Mouse (Mus musculus): ENCODE data around the gene Taf8.

Gene Taf8

GRCm38 (mm10) chr17:47482401-47482800 is 19.7 kb downstream of the Taf8 start:
- peak; percentile 86 for DNase-seq

DNA sequence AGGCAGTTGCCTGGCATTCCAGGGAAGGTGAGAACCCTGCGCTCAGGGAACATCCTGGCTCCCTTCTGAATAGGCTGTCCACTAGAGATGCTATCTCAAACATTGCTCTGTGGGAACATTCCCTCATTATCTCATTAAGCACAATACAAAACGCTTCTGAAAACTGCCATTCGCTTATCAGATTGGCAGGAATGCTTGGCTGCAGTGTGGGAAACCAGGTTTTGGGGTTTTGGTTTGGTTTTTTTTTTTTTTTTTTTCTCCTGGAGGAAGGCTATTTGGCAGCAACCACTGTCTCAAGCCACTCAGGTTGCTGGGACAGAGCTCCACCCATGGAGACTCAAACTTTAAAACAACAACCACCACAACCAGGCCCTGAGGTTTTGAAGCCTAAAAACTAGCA is 22.2 kb downstream of the Taf8 start:
- DNase-seq, result no peak

DNA sequence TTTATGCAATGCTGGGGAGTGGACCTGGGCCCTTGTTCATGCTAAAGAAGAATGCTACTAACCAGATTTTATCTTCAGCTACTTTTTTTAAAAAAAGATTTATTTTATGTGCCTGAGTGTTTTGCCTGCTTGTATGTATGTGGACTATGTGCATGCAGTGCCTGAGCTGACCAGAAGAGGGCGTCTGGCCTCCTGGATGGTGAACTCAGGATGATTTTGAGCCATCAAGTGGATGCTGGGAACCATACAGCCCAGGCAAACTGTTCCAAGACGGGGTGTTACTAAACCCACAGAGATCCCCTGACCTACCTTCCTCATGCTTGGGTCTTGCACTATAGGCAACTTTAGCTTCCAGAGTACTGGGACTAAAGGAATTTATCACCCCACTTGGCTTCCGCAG is 26.4 kb downstream of the Taf8 start:
- peak; percentile 57 for DNase-seq

GRCm38 (mm10) chr17:47475181-47475580 is 26.9 kb downstream of the Taf8 start:
- DNase-seq, result no peak

- DNase-seq, result no peak
These were observed 27.8 kb downstream of the Taf8 start for GRCm38 (mm10) chr17:47474250-47474649.

DNA sequence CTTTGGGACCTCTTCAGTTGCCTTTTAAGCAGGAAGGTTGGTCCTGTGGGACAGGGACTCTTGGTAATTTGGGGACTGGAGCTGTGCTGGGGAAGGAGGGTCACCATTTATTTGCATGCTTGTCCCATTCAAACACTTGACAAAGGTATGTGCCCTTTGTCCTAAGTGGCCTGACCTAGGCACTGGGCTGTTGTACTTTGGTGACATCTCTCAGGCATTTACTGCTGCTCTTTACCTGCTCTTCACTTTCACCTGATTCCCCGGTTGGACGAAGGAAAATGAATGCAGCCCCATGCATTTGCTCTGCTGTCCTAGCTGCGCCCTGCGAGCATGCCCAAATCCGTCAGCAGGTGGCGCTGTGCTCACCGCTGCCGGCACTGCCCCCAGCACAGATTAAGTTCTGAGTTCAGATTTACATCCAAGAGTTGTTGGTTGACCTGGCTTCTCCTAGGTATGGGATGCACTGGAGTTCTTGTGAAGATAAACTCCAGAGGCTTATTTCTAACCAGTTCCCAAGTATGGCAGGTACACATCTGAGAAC is 28.6 kb downstream of the Taf8 start:
- peak; percentile 77 for DNase-seq

DNA sequence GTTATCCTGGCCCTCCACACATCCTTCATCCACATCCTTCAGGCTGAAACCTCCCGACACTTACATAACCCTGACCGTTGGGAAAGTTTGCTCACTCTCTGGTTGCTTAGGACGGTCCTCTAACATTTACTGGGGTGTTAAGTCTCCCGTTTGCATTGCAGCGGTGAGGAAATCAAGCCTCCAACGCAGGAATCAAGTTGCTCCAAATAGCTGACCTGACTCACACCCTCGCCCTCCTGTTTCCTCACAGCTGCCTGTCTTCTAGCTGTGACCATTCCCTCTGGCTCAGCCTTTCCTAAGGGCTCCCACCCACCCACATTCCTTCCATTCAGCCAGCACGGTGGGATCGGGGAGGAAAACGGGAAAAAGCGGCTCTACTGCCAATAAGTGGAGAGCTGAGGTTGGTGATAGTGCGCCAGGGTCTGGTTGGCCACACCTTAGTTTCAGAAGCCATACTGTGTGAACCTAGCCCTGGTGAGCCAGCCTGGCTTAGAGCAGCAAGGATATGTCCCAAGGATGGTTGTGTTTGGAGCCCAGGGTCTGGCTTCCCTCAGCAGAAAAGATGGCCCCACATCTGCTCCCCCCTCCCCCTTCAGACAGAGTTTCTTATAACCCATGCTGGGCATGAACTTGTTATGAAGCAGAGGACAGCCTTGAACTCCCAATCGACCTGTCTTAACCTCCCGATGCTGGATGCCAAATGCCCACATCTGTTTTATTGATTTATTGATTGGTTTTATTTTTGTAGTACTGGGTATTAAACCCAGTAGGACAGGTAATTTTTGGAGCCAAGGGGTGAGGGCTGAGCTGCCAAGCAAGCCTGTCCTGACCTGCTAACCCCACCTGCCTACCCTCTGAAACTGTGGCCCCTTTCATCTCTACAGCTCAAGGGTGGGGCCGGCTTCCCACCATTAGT is 29.4 kb downstream of the Taf8 start:
- peak; percentile 50 for DNase-seq

DNA sequence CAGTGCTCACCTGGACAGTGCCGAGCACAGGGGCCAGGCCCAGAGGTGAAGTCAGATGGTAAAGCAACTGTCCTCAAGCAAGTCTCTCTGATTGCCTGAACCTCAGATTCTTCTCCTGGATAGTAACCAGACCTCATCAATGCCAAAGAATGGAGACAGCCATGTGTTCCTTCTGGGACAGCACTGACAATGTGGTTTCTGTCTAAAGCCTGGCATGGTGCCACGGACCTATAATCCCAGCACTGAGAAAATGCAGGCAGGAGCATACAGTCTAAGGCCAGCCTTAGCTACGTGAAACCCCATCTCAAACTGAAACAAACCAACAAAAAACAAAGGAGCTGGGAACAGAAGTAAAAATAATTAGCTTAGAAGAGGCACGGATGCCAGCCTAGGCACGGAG is 31.4 kb downstream of the Taf8 start:
- DNase-seq, result no peak

- DNase-seq, result no peak
These were observed 32.0 kb downstream of the Taf8 start for GRCm38 (mm10) chr17:47470121-47470520.

DNA sequence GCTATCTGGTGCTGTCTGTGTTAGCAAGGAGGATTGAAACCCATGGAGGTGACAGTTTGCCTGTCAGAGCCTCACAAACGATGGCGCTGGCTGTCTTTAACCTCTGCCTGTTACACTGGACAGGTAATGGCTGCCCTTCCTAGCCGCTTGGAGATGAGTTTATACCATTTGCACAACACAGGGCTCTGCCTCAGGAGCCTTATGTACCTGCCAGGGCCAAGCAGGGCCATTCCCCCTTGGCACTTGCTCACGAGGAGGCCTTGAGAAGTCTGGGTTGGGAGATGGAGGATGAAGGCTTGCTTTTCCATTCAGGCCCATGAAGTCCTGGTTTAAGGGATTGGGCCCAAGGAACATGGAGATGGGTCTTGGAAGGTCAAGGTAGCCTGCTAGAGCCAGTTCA is 32.5 kb downstream of the Taf8 start:
- no peak for DNase-seq

- DNase-seq, result no peak
These were observed 33.6 kb downstream of the Taf8 start for GRCm38 (mm10) chr17:47468466-47468865.

DNA sequence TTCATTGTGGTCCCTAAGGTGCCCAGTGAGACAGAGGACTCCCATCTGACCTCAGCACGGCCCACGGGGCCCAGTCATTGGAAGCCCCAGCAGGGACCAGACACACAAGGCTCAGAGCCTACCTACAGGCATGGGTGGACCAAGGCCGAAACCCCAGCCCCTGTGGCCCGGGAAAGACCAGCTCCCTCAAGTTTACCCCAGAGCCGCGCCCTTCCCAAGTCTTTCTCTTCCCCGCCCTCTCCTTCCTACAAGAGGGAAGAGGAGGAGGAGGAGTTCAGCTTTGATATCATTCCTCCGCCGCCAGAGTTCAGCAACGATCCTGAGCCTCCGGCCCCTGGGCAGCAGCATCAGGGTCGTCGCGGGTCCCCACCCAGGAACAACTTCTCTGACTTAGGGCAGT is 34.0 kb downstream of the Taf8 start:
- DNase-seq, result no peak

GRCm38 (mm10) chr17:47467659-47468058 is 34.4 kb downstream of the Taf8 start:
- no peak for DNase-seq

GRCm38 (mm10) chr17:47466284-47466683 is 35.8 kb downstream of the Taf8 start:
- no peak for DNase-seq

- no peak for DNase-seq
These were observed 37.1 kb downstream of the Taf8 start for GRCm38 (mm10) chr17:47465016-47465415.

DNA sequence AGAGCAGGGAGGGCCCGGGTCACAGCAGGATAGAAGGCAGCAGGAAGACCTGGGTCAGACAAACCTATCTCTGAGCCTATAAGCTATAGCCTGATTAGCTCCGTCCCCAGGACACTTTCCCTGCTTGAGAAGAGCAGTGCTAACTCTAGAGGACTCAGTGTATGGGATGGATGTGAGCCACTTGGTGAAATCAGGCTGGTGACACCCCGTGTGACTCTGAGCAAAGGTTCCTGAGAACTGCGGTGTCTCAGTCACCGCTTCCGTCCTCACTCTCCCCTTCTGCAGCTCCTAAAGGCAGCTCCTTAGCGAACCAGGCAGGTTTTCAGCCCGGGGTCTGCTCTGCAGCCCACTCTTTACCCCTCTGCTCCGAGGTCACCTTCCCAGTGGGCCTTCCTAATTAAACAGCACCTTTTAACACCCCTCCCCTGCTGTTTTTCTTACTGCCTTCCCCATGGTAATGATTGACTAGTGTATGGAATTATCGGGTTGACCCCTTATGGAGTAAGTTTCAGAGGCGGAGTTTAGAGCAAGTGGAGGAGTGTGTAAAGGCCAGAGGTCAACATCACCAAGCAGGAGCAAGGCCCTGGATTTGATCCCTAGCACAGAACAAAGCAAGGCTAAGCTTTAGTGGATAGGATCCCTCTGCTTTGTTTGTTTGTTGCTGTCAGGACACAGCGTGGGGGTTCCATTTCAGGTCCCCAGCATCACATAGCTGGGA is 37.7 kb downstream of the Taf8 start:
- no peak for DNase-seq

GRCm38 (mm10) chr17:47462728-47463388 is 39.2 kb downstream of the Taf8 start:
- no peak for DNase-seq

GRCm38 (mm10) chr17:47462209-47462608 is 39.9 kb downstream of the Taf8 start:
- DNase-seq, result no peak

DNA sequence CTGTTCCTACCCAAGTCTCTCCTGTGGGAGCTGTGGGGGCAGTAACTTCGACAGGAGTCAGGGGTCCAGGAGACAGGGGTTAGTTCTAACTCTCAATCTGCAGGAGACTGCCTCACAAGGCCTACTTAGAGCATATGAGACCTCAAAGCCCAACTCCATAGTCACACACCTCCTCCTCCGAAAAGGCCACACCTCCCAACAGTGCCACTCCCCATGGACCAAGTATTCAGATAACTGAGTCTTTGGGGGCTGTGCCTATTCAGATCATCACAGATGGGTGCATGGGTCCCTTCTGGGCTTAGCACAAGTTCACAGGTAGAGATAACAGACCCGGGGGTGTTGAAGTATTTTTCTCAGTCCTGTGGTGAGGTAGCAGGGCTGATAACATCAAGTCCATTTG is 40.4 kb downstream of the Taf8 start:
- DNase-seq, result no peak

DNA sequence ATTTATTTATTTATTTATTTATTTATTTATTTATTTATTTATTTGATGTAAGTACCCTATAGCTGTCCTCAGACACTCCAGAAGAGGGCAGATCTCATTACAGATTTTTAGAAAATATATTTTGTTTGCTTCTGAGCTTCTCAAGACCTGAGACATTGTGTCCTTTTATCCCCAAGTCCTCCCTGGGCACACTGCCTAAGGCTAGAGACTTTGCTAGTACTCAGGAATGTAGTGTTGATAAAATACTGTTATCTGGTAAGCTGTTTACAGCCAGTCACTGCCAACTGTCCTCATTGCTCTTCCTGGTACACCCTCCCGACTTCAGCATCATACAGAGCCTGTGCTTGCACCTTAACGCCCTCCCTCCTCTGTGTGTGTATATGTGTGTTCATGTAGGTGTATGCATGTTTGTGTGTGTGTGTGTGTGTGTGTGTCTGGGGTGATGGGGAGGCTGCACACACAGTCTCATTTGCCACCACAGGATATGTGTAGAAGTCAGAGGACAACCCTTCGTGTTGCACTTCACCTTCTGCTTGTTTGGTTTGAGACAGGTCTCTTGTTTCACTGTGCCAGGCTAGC is 42.7 kb downstream of the Taf8 start:
- peak; percentile 62 for DNase-seq

- DNase-seq, result no peak
These were observed 43.2 kb downstream of the Taf8 start for GRCm38 (mm10) chr17:47458936-47459335.

GRCm38 (mm10) chr17:47458310-47458709 is 43.8 kb downstream of the Taf8 start:
- DNase-seq, result no peak

- no peak for DNase-seq
These were observed 47.4 kb downstream of the Taf8 start for GRCm38 (mm10) chr17:47454675-47455074.

All from lung, postnatal 36 days (tissue).